Mouse (Mus musculus) adrenal gland, postnatal 14 days (tissue): ENCODE data around the gene Gm21721. TPM values are rescaled to one million over a fixed set of nuclear protein-coding genes. Genes with fewer than 3 reads are reported as not detected.
"Not testable (repeated sequence)": the region's sequence is repeated elsewhere in the genome, so short reads cannot be mapped to it uniquely, and the experiment has no call there.

Experiments
- DNase-seq: peaks from one replicate; pipeline ENCODE4 v3.0.0; 2021; ENCODE audit warnings: mixed read lengths
- long read RNA-seq, 2 experiments: library from polyadenylated mRNA; stranded (forward); transcript quantifications; one replicate each; pipeline ENCODE4 v2.0.0; 2021
- total RNA-seq: library from RNA; stranded (reverse); gene quantifications from 2 replicates; pipeline ENCODE4 v1.2.3, GENCODE M21; 2021

Gene Gm21721
- total RNA-seq, result not detected in 2 replicates
- long read RNA-seq, experiment 1, result 0 reads
- long read RNA-seq, experiment 2, result 0 reads

DNA sequence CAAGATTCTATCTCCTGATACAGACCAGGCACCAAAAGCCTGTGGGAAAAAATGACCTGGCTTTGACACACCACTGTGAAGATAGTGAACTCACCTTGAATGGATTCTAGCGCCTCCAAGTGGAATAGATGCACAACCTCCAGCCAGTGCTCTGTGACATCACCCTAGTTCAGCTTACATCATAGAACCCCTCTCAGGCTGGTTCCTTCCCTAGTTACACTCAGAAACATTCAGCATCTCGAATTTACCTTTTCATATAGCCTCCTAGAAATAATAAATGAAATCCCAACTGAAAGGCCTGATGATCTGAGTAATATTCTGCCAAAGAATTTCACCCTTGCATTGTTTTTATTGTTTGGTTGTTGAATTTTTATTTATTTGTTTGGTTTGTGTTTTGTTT is at the start of gene Gm21721:
Gm21721 (minus strand) TSS at position 101 of the 400 bp plus-strand sequence.
- not testable (repeated sequence) for DNase-seq

Other genes starting within 250 kb of the Gm21721 start
- not detected in 2 replicates for gene Gm21292, start 68.3 kb downstream of the Gm21721 start, total RNA-seq
- not detected in 2 replicates for gene Gm21812, start 145.0 kb upstream of the Gm21721 start, total RNA-seq
- not detected in 2 replicates for gene Gm21874, start 214.0 kb upstream of the Gm21721 start, total RNA-seq